Mouse (Mus musculus) gastrocnemius, adult 2 months (tissue): ENCODE data around the gene Snx21. TPM values are rescaled to one million over a fixed set of nuclear protein-coding genes. Genes with fewer than 3 reads are reported as not detected.

ENCODE experiments used
- DNase-seq: peaks from one replicate; pipeline ENCODE4 v3.0.0; 2022
- H3K27ac ChIP-seq: fragments of 200-600 bp; 2 replicates; pipeline ENCODE4 v1.8.1; 2022; ENCODE audit warnings: mild to moderate bottlenecking
- H3K4me3 ChIP-seq: fragments of 200-600 bp; 2 replicates; pipeline ENCODE4 v1.8.1; 2022; ENCODE audit warnings: mild to moderate bottlenecking, moderate library complexity
- CTCF ChIP-seq: fragments of 200-600 bp; IDR thresholded peaks from 2 replicates; pipeline ENCODE4 v1.8.1; 2022; ENCODE audit warnings: antibody characterized with exemption, mild to moderate bottlenecking, moderate library complexity
- intact Hi-C: fragments of 180-260 bp; cut with DNase I; formaldehyde crosslinking; loops from one replicate; pipeline ENCODE4 v1.15.1; 2025
- long read RNA-seq, 2 experiments: library from polyadenylated mRNA; stranded (forward); transcript quantifications; one replicate each; pipeline ENCODE4 v2.0.0; 2021
- total RNA-seq, 2 experiments: library from RNA; stranded (reverse); gene quantifications; 2 replicates each; pipeline ENCODE4 v1.2.3; 2021

The Snx21 gene
- total RNA-seq, result 10 to 100 TPM; 20.6 to 25.6 TPM
- long read RNA-seq, experiment 1, transcript Snx21-201 (3 exons, 2,590 nt), result minor isoform, 18 of 51 reads
- long read RNA-seq, experiment 1, transcript Snx21-204 (3 exons, 1,825 nt), result major isoform, 23 of 51 reads
- long read RNA-seq, experiment 1, partial matches to known transcripts, result 2 of 51 reads
- long read RNA-seq, experiment 1, other reads (novel, unspliced or antisense), result 8 of 51 reads
- long read RNA-seq, experiment 2, transcript Snx21-201 (3 exons, 2,590 nt), result major isoform, 23 of 49 reads
- long read RNA-seq, experiment 2, transcript Snx21-204 (3 exons, 1,825 nt), result minor isoform, 18 of 49 reads
- long read RNA-seq, experiment 2, partial matches to known transcripts, result 1 of 49 reads
- long read RNA-seq, experiment 2, other reads (novel, unspliced or antisense), result 6 of 49 reads

DNA sequence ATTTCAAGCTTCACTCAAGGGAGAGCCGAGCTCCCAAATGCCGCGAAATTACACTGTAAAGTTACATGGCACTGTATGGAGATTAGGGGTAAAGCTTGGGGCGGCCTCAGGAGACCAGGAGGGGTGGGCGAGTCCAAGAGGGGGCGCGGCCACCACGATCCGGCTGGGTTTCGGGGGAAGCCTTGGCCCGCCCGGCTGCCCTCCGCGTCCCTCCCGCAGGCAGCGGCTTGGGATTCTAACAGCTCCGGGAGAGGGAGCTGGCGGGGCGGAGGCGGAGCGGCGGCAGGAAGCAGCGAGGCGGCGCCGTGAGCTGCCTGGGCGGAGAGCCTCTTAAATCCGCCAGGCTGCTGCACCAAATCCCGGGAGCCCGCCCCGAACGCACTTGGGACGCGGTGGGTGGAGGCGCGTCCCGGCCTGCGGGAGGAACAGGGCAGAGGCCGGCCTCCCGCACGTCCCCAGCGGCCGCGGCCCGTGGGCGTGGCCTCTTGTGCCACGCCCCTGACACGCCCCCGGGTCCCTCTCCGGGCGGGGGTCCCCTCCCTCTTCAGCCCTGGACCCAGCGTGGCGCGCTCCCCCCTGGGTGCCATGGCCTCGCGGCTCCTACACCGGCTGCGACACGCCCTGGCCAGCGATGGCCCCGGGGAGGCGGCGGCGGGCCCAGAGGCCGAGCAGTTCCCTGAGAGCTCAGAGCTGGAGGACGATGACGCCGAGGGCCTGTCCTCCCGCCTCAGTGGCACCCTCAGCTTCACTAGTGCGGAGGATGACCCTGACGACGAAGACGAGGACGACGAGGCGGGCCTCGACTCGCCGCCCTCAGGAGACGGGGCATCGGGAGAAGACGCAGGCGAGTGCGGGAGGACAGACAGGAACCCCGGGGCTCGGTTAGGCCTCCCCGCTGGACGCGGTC is at the start of gene Snx21:
Gene Snx21, plus strand, starts transcription at position 343 of the 907 bp plus-strand sequence.
- H3K4me3 ChIP-seq, result peak within 1 kb of the TSS; percentile 90
- H3K27ac ChIP-seq, result peak within 1 kb of the TSS; percentile 98
- intact Hi-C loops, result no loop called here
- peak; percentile 97 for DNase-seq
- TF ChIP-seq CTCF, result peak; percentile 63

DNA sequence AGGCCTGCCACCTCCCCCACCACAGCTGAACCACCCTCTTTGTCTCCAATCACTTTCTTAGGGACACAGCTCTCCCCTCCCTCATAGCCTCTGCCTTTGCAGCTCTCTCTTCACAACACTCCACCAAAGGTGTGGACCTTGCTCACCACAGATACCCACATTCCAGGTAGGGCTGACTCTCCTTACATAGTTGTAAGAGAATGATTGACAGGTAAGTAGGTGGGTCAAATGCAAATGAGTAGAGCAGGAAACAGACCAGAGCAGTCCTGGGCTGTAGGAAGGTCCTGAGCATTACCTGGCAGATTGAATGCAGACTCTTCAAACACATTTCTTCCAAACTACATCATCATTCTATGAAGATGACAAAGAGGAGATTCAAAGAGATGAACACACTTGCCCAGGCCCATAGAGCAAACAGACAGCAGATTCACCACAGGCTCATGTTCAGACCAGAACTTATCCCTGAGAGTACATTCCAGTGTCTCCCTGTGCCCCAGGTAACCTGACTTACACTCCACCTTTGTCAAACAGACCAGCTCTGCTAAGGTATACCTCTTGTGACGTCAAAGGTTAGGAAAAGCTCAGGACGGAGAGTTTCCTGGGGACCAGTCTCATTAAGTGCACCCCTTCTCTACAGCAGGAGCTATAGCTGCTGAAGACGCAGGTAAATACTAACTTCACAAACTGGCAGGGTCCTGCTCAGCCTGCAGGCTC is 48.1 kb upstream of the Snx21 start:
- intact Hi-C loops, result no loop called here
- DNase-seq, result no peak
- no peak for TF ChIP-seq CTCF
- Histone ChIP-seq H3K4me3 (no peak overlapping the region), H3K27ac (no peak overlapping the region)

DNA sequence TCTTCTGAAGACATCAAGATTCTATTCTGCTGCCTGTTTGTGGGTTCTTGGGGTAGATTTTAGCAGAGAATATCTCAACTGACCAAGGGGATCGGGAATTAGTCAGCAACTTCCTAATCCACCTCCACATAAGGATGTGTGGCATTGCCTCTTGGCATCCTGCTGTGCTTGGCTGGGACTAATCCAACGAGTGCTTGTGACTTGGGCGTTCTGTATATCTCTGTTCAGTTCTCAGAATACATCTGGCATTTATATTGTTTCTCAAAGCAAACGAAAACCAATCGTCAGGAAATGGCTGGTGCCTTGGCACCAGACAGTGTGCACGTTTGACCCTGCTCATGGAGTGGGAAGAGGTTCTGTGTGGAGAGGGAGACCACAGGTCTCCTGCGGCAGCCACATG is 45.7 kb upstream of the Snx21 start:
- no peak for DNase-seq
- H3K27ac ChIP-seq, result no peak overlapping the region
- intact Hi-C loops, result no loop called here
- TF ChIP-seq CTCF, result no peak
- no peak overlapping the region for H3K4me3 ChIP-seq

DNA sequence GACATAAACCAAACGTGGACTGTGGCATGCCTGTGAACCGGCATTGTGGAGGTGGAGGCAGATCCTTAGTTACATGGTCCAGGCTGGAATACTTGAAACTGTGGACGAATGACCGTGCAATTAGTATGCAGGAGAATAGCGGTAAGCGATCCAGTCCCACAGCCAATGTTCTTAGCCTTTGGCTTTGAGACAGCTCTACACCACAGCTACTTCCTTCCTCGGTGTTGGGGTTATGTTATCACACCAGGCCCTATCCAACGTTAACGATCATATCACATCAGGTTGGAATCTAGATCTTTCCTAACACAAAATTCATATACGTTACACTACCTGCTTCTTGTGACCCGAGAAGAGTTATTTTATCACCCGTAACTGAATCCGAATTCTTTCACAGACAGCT is 40.6 kb upstream of the Snx21 start:
- intact Hi-C loops, result no loop called here
- H3K4me3 ChIP-seq, result peak overlapping the region; percentile 86
- TF ChIP-seq CTCF, result no peak
- peak overlapping the region; percentile 90; the same call in 1 of the 2 replicates for H3K27ac ChIP-seq
- DNase-seq, result no peak

DNA sequence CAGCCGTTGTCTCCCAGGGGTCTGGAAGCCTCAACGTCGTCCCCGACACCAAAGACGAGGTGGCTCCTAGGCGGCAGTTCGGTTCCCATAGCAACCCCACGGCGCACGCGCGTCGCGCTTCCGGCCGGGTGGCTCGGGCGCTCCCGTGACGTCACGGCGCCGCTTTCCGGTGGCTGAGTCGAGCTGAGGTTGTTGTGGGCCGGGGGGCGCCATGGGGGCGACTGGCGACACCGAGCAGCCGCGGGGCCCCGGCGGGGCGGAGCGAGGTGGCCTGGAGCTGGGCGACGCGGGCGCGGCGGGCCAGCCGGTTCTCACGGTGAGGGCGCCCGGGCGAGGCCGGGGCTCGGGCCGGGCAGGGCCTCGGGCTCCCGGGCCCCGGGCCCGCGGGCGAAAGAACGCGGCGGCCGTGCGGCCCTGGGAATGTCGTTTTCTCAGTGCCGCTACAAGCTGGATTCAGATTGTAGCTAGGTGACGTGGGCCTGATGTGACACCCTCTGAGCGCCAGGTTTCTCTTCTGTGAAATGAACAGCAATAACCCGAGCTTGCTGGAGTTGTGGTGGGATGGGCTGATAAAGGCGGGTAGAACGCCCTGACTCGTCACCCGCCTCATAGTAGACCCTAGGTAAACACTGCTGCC is 39.7 kb upstream of the Snx21 start, which contains the start of the genes Wfdc3 and Dnttip1:
Gene Wfdc3, minus strand, starts transcription at position 89 of the 637 bp plus-strand sequence.
Gene Dnttip1, plus strand, starts transcription at position 141 of the 637 bp plus-strand sequence.
- TF ChIP-seq CTCF, result no peak
- DNase-seq, result peak; percentile 96
- Histone ChIP-seq H3K27ac (peak within 1 kb of the TSS; percentile 90), H3K4me3 (peak within 1 kb of the TSS; percentile 86)
- intact Hi-C loops, result no loop called here

DNA sequence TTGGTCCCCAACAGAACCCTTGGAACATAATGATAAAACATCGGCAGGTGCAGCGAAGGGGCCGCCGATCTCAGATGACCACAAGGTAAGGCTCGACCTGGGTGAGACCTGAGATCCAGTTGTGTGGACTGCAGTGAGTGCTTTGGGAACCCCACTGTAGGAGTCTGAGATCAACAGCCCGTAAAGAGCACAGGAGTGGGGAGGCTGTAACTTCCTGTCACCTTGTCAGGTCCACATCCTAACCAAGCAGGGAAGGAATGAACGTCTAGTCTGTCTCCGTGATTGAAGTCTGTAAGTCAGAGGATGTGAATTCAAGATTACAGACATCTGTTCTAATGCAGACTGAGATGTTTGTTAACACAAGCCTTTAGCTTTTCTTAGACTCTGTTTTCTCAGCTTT is 38.9 kb upstream of the Snx21 start:
- intact Hi-C loops, result no loop called here
- Histone ChIP-seq H3K4me3 (peak overlapping the region; percentile 86), H3K27ac (peak overlapping the region; percentile 90; the same call in 1 of the 2 replicates)
- DNase-seq, result no peak
- TF ChIP-seq CTCF, result no peak

DNA sequence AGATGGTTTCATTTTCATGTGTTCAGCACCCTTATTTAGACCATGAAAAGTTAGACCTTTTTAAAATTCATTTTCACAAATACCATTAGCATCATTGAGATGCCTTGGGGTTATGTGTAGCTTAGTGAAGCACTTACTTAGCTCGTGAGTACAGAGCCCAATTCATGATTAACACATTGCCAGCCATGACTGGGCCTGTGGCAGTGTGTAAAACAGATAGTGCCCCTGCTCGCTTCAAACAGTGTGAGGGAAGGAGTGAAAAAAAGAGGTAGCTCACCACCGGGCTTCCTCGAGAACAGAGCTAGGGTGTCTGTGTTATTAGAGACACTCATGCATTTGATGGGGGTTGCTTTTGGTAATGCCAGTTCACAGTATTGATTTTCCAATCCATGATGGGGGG is 37.4 kb upstream of the Snx21 start:
- intact Hi-C loops, result no loop called here
- Histone ChIP-seq H3K27ac (no peak overlapping the region), H3K4me3 (no peak overlapping the region)
- TF ChIP-seq CTCF, result no peak
- no peak for DNase-seq

DNA sequence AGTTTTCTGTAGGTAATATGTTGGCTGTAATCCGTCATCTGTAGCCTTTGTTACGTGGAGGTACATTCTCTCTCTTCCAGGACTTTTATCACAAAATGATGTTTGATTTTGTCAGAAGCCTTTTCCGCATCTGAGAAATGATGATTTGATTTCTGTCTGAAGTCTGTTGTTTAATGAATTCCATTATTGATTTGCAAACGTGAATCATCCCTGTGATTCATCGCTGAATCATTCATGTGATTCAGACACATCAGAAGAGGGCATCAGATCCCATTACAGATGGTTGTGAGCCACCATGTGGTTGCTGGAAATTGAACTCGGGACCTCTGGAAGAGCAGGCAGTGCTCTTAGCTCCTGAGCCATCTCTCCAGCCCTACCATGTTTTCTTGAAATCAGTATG is 36.6 kb upstream of the Snx21 start:
- no peak for TF ChIP-seq CTCF
- H3K4me3 ChIP-seq, result no peak overlapping the region
- intact Hi-C loops, result no loop called here
- DNase-seq, result no peak
- H3K27ac ChIP-seq, result no peak overlapping the region

DNA sequence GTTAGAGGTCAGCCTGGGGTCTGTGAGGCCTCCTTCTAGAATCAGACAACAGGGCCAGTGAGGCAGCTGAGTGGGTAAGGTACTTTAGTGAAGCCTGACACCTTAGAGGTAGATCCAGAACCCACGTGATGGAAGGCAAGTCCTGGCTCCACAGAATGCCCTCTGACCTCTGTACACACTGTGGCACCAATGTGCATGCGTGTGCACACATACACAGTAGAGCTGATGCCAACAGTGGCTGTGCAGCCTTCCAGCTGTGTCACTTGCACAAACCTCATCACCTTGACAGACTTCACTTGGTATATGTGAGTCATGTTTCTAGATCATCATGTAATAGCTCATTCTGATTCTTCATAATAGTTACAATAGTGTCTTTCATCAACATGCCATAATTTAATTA is 33.2 kb upstream of the Snx21 start:
- intact Hi-C loops, result loop anchor here (5.0 kb wide), 1 partner anchor 45 kb away; no protein-coding TSS in a partner anchor
- H3K4me3 ChIP-seq, result no peak overlapping the region
- DNase-seq, result peak; percentile 6

DNA sequence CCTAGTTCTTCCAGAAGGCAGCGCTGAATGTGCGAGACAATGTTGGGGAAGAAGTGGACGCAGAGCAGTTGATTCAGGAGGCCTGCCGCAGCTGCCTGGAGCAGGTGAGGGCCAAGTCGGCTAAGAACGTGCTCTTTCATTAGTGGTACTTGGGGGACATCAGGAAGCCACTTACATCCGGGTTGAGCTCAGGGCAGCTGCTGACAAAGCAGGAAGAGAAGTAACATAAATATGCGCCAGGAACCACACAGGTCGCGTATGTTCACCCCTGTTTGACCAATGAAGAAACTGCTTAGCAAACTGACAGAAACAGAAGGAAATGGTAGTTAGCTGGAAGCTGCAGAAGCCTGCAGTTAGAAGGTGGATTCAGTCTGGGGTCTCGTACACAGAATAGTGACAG is 31.5 kb upstream of the Snx21 start:
- peak overlapping the region; percentile 90 for H3K27ac ChIP-seq
- no peak for TF ChIP-seq CTCF
- no peak overlapping the region for H3K4me3 ChIP-seq
- DNase-seq, result peak; percentile 23
- intact Hi-C loops, result loop anchor here (5.0 kb wide), 1 partner anchor 43 kb away; no protein-coding TSS in a partner anchor

More for the DNA sequence above, 33.2 kb upstream of the Snx21 start:
- H3K27ac ChIP-seq, result no peak overlapping the region
- no peak for TF ChIP-seq CTCF

DNA sequence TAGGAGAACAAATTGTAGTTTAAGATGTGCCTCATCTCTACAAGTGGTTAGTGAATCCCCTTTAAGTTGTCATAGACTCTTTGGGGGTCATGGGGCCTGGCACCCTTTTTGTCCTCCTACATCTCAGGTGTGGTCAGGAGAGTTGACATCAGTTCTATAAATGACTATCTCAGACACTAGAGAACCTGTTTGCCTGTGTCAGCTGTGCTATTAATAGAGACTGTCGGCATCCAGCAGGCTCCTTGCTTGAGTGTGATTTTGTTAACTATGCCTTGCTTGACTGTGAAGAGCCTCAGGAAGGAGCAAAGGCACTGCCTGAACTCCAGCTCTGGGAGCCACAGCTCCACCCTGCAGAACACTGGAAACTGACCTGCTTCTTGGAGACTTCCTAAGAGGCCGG is 30.8 kb upstream of the Snx21 start:
- Histone ChIP-seq H3K4me3 (peak overlapping the region; percentile 30), H3K27ac (peak overlapping the region; percentile 90)
- intact Hi-C loops, result loop anchor here (5.0 kb wide), 1 partner anchor 43 kb away; no protein-coding TSS in a partner anchor
- no peak for TF ChIP-seq CTCF
- peak; percentile 63 for DNase-seq

DNA sequence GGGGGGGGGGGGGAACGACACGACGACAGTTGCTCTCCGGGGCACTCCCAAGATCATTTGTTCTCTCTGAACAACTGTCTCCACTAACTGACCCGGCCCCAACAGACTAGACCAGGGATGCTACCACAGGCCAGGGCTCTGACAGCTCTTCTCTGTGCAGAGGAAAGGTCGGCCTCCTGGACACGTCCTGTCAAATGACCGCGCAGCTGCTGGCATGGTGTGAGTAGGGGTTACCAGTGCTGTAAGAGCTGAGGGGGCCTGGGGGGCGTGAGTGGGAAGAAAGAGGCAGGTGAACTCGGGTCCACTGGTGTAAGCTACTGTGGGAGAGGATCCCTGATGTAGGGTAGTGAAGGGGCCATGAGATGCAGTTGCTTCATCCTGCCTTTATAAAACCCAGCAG is 27.8 kb upstream of the Snx21 start:
- Histone ChIP-seq H3K27ac (no peak overlapping the region), H3K4me3 (no peak overlapping the region)
- TF ChIP-seq CTCF, result no peak
- peak; percentile 17 for DNase-seq
- intact Hi-C loops, result no loop called here
